In genomic region chr13:47611439-47611838, GRCm38 (mm10) we compare ENCODE assay signal across 24 mouse cellular contexts.
DNase-seq lines count a peak whose midpoint lies in the region; ATAC-seq and TF ChIP-seq lines count a peak whose summit lies in the region.
"Had no signal": no experiment of that assay in that cellular context is flagged by ENCODE, and none has a peak within 500 bp of the region (broad histone marks: within the 10 kb centered on the region; RNA-seq: fewer than 3 reads in every experiment).

No protein-coding gene starts in this region.

- H3K27ac ChIP-seq in midbrain, embryonic 16.5 days (ENCODE audit: low read length), result no peak overlapping the region
- H3K27ac ChIP-seq in hindbrain, postnatal 0 days, result no peak overlapping the region

- WGBS in midbrain, embryonic 16.5 days, result 84% methylated on average over 4 of the region's 4 CpGs
- 86% methylated on average over 4 of the region's 4 CpGs for WGBS in hindbrain, postnatal 0 days

- TF ChIP-seq CTCF in hindbrain, postnatal 0 days (IDR thresholded peaks at IDR 0.05; ENCODE audit: low read depth), result no peak

- no peak overlapping the region for H3K4me3 ChIP-seq in midbrain, embryonic 16.5 days (ENCODE audit: low read depth, low read length)
- no peak overlapping the region for H3K4me3 ChIP-seq in hindbrain, postnatal 0 days (ENCODE audit: low read length)

- no peaks in the 10 kb centered on the region for H3K9me3 ChIP-seq in midbrain, embryonic 16.5 days (replicated peaks; ENCODE audit: control insufficient read depth, low read length, poor library complexity, severe bottlenecking)
- H3K9me3 ChIP-seq in hindbrain, postnatal 0 days (ENCODE audit: low read length), result no peaks in the 10 kb centered on the region

- no peak for ATAC-seq in midbrain, embryonic 16.5 days
- no peak for ATAC-seq in hindbrain, postnatal 0 days
- no peak for ATAC-seq in CD4-positive, CD25-positive, alpha-beta regulatory T cell, adult 4 months
- ATAC-seq: activated CD4-positive, CD25-positive, alpha-beta regulatory T cell, adult 4 months; Patski had no signal

- no peaks in the 10 kb centered on the region for H3K27me3 ChIP-seq in midbrain, embryonic 16.5 days (ENCODE audit: control insufficient read depth, insufficient read depth, low read depth, low read length)
- no peaks in the 10 kb centered on the region for H3K27me3 ChIP-seq in hindbrain, postnatal 0 days (ENCODE audit: insufficient read depth, low read length)
- H3K27me3 ChIP-seq: CH12.LX had no signal

- no peaks in the 10 kb centered on the region for H3K36me3 ChIP-seq in midbrain, embryonic 16.5 days (ENCODE audit: control insufficient read depth, insufficient read depth, low read length)
- no peaks in the 10 kb centered on the region for H3K36me3 ChIP-seq in hindbrain, postnatal 0 days (ENCODE audit: insufficient read depth, low read length)
- H3K36me3 ChIP-seq: G1E had no signal

- no peak overlapping the region for H3K9ac ChIP-seq in midbrain, embryonic 16.5 days (ENCODE audit: low read depth, low read length)
- no peak overlapping the region for H3K9ac ChIP-seq in hindbrain, postnatal 0 days (replicated peaks; ENCODE audit: low read length)

- H3K4me2 ChIP-seq in midbrain, embryonic 16.5 days (ENCODE audit: low read length), result no peak overlapping the region
- H3K4me2 ChIP-seq in hindbrain, postnatal 0 days (ENCODE audit: low read depth, low read length), result no peak overlapping the region

- DNase-seq in ES-CJ7 (ENCODE audit: low read depth, low spot score) (peak; percentile 37), R1 (ENCODE audit: low read depth, low spot score) (peak; percentile 57), ZHBTc4 (ENCODE audit: low read depth, low spot score) (peak; percentile 8)
- DNase-seq in hindbrain, postnatal 0 days (ENCODE audit: low spot score), result no peak
- DNase-seq: adrenal gland, adult 2 months; adrenal gland, adult 8-10 months; adrenal gland, postnatal 10 days; adrenal gland, postnatal 14 days; adrenal gland, postnatal 25 days; adrenal gland, postnatal 36 days; B cell, adult 2 months; cerebellum, adult 11 months; cerebellum, adult 11-12 months; cerebellum, adult 18-20 months; cerebellum, adult 2 months; cerebellum, adult 8-10 months; cerebellum, adult 9-10 months; cerebellum, adult 9-11 months had no signal

- H3K4me1 ChIP-seq in midbrain, embryonic 16.5 days (ENCODE audit: control insufficient read depth, insufficient read depth, low read length), result peaks cover 6% of the 10 kb centered on the region; the same call in 1 of the 2 replicates
- no peaks in the 10 kb centered on the region for H3K4me1 ChIP-seq in hindbrain, postnatal 0 days (ENCODE audit: insufficient read depth, low read length)
